Mouse (Mus musculus) cortical plate, adult 2 months (tissue): ENCODE measurements around the gene Cfhr1.

Experiments used
- CTCF ChIP-seq: fragments of 200-500 bp; IDR thresholded peaks from 2 replicates; pipeline ENCODE4 v1.5.1; 2011; ENCODE audit warnings: mild to moderate bottlenecking, control low read depth, low read length; ENCODE audit not compliant: insufficient read depth; ENCODE audit errors: extremely low read depth
- POLR2A ChIP-seq: fragments of 200-500 bp; IDR thresholded peaks from 2 replicates; pipeline ENCODE4 v1.6.1; 2011; ENCODE audit warnings: mild to moderate bottlenecking, low read length, control low read depth; ENCODE audit not compliant: insufficient read depth; ENCODE audit errors: extremely low read depth

GRCm38 (mm10) chr1:139501258-139501752, 58.8 kb downstream of the Cfhr1 start, which contains the start of gene F13b:
- TF ChIP-seq POLR2A (no peak), CTCF (no peak)
